Mouse (Mus musculus) adrenal gland, postnatal 4 days (tissue): ENCODE results near the gene Rasgef1b. TPM values are rescaled to one million over a fixed set of nuclear protein-coding genes. Genes with fewer than 3 reads are reported as not detected.

Experiments used
- DNase-seq, 2 experiments: peaks; one replicate each; pipeline ENCODE4 v3.0.0; 2021 to 2022; ENCODE audit warnings: low spot score in 2 of 2, mixed read lengths in 2 of 2
- total RNA-seq, 2 experiments: library from RNA; stranded (reverse); gene quantifications; 2 replicates each; pipeline ENCODE4 v1.2.3; 2021

Rasgef1b gene
- total RNA-seq, 2 experiments from 2014 or later, result 9.1 to 10.1 TPM

GRCm38 (mm10) chr5:99496931-99497782 lies 231.7 kb downstream of the Rasgef1b start:
- DNase-seq, result no peak

GRCm38 (mm10) chr5:99496157-99496453 lies 232.8 kb downstream of the Rasgef1b start:
- DNase-seq, result no peak

DNA sequence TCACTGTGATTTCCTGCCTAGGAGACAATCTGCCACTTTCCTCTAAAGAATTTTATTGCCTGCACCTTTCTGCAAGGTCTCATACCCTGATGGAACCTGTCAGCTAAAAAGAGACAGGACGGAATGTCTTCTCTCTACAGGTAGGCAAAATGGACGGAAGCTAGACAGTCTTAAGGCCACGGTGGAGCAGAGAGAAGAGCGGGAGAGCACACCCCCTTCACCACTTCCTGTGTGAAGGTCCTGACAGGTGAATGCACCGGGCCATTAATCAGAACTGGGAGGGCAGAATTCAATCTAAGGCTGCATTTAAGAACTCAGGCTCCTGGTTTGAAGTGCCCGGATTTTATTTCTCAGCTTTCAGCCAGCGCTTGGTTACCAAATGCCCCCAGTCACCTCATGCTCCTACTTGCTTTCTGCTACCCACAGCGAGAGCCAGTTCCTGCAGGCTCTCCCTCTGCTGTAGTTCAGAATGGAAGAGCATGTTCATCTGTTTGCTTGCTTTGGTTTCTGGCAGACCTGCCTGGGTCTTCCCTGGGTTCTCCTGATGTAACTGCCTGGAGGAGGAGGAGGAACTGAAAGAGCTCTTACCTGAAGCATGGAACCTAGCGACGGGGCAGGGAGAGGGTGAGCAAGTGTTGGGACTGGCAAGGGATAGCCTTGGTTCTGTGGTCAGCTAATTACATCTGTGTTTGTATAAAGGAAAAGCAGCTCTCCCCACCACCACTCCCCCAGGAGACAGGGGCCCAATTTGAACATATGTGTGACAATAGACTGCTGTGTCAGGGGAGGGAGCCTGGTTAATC lies 233.3 kb downstream of the Rasgef1b start:
- DNase-seq, result no peak

DNA sequence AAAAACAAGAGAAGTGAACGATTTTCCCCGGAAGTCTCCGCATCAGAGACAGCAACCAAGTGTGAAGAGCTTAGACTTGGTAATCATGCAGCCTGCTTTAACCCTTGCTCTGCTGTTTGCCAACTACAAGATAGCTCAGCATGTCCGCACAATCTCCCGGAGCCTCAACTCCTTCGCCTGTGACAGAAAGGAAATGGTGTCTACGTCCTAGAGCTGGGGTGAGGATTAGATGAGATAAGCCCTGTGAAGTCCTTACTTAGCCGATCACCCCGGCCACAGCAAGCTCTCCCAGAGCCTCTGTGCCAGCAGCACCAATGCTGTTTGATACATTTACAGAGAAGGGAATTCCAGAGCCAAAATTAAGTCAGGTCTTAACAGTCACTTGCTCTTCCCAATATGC lies 235.0 kb downstream of the Rasgef1b start:
- no peak for DNase-seq

- no peak for DNase-seq
Observed at GRCm38 (mm10) chr5:99493017-99493416, 235.8 kb downstream of the Rasgef1b start.

- DNase-seq, result no peak
Observed at GRCm38 (mm10) chr5:99488479-99489158, 240.2 kb downstream of the Rasgef1b start.

DNA sequence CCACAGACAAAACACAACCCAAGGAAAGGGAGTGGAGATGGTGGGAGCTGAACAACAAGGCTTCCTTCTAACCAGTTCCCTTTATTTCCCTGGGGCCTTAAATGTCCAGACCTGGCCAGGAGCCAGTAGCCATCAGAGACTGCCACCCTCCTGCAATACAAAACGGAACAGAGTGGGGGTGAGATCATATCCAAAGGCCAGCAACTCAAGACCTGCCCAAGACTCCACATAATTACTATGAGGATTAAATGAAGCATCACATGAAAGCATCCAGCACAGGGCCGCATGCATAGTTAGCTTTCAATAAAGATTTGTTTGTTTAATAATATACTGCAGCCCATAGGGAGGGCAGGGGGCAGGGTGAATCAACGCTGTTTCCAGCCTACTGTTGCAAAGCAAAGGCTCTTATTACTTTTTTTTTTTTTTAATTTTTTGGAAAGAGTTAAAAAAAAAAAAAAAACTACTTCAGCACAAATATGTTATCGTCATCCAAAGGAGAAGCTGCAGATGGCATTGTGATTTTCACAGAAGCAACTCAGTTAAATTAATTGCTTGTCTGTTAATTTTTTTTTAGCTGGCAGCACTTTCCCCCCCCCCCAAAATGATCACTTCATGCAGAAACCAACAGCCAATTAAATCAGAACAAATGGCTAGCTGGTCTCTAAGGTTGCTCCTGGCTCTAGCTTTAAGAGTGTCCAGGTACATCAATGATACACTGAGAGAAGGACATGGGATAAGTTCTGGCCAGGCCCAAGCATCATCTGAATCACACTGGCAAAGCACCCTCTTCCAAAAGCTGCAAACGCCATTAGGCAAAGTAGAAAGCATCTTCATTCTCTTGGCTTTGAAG lies 241.6 kb downstream of the Rasgef1b start:
- DNase-seq, result no peak

DNA sequence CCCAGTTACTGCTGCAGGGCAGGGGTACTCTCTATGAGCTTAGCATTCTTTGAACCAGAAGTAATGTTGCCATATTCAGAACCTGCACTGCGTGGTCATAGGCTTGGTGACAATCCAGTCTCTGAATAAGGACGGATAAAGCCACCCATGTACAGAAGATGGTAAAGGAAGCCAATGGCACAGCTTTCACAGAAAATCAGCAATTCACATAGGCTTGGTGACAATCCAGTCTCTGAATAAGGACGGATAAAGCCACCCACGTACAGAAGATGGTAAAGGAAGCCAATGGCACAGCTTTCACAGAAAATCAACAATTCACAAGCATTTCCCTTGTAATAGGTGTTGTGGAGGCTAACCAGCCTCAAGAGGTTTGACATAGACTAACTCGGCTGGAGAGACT lies 245.7 kb downstream of the Rasgef1b start:
- no peak for DNase-seq

DNA sequence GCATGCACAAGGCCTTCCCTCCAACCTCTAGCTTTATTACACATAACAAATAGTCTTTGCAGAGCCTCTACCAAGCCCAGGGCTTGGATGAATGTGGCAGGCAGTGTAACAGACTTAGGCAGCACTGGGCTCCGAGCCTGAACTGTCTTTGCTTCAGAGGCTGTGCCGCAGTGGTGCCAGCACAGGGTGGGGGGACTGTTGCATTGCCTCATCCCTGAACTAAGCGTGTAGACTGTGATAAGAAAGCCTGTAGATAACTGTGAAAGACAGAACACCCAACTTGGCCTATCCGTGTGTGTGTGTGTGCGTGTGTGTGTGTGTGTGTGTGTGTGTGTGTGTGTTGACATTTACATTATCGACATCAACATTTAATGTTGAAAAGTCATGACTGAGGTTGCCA lies 246.3 kb downstream of the Rasgef1b start:
- no peak for DNase-seq

DNA sequence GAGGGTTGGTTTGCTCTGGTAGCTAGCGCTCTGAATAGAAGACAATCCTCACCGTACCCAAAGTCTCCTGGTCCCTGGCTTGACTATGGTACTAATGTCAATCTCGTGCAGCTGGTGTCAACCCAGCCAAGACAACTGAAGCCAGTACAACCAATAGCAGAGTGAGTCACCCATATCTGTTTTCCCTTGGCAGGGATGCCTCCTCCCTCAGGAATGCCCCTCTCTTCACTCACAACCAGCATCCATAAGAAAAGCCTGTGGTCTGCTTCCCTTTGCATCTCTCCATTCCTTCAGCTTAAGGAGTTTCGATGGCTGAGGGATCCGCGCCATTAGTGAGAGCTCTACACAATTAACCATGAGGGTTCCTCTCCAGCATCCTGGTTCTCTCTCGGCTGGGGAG lies 246.8 kb downstream of the Rasgef1b start:
- DNase-seq, result no peak

DNA sequence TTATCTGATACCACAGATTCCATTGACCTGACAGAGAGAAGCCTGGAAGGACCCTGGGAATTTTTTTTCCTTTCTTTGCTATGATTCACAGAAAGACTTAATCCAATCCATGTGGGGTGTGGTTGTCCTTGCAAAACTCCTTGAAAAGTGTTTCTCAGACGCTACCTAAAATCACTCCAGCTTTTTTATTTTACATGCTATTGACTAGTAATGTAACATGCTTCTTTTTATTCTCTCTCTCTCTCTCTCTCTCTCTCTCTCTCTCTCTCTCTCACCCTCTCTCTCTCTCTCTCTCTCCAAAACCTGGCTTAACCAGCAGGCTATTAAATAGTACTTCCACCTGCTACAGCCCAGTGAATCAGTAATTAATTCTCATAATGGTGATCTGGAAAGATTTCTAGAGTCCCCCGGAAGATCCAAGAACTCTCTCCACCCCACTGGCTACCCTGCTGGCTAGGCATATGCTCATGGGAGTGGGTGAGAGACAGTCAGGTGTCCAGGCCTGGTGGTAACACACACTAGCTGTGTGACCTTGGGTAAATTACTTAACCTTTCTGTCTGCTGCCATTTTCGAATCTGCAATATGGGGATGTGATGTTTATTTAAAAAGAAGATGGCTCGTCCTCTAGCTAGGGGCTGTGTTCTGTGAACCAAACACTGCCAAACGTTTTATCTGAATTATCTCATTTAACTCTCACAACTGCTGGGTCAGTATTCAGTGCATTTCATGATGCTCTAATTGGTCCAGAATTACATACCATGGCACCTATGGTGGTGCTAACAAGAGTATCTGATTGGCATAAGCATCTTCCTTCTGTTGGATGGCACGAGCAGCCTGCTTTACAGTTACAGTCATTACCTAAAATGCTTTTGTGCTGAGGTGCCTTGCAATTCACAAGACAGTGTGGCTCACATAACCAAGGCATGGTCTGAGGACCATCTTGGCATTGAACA lies 248.5 kb downstream of the Rasgef1b start:
- DNase-seq, result no peak

DNA sequence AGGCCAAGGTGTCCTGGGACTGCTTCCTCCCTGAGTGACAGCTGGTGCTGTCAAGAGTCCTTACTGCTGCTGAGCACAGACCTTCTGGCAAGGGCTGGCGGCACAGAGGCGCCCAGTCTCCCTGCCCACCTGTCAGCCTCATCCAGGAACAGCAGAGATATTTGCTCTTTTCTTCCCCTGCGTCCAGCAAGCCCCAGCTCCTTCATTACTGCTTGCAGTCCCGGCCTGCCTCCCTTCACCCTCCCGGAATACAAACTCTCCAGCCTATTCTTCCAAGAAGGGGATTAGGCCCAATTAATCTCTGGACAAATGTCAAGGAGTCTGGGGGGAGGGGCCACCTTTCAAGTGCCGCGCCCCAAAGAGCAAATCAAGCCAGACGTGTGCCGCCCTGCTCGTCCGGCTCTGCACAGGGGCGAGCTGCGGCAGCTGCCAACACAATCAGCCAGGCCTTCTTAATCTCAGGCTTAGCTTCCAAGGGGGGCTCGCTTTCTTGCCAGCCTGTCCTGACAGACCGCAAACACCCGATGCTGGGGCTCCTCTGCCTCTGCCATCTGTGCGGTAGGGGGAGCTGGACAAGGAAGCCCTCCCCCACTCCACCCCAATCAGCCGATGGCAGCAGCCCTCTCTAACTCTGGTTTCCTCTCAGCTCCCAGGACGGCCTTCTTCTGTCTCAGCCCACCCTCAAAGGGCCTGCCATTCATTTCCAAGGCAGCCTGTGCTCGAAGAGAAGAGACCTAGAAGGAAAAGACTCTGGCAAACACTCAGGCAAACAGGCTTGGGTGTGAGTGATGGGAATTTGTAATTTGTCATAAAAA lies 249.4 kb downstream of the Rasgef1b start:
- peak in 1 of 2 experiments; percentile 10 for DNase-seq

DNA sequence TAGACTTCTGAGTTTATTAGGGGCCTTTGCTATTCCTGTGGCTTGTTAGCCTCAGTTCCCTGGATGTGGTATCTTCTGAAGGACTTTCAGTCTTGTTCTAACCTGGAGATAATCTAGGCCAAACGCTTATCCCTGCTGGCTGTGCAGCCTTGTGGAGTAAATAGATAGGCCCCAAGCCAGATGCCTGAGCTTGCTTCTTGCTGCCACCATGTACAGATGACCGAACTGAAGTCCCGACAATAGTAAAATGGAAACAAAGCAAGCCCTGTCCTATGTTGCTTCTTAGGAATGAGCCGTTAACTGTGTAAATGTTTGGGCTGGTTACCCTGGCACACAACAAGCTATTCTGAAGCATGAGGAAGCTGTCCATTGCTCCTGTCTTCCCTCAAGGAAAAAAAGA lies 250.1 kb downstream of the Rasgef1b start:
- DNase-seq, result no peak

DNA sequence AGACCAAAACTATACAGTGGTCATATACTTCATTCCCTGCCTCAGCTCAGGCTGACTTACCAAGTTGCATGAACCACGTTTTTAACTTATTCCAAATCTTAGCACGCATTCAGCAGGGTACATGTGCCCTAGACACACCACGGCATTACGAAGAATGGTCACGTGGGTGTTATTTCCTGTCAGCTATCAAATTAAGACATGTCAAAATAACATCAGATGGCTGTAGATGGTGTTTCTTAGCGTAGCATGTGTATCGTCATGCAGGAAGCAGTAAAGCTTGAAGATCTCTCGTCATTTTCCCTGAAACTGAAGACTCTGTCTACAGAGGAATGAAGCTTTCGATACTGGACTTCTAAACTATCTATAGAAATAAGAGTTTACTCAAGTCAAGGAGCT lies 251.4 kb downstream of the Rasgef1b start:
- DNase-seq, result no peak

DNA sequence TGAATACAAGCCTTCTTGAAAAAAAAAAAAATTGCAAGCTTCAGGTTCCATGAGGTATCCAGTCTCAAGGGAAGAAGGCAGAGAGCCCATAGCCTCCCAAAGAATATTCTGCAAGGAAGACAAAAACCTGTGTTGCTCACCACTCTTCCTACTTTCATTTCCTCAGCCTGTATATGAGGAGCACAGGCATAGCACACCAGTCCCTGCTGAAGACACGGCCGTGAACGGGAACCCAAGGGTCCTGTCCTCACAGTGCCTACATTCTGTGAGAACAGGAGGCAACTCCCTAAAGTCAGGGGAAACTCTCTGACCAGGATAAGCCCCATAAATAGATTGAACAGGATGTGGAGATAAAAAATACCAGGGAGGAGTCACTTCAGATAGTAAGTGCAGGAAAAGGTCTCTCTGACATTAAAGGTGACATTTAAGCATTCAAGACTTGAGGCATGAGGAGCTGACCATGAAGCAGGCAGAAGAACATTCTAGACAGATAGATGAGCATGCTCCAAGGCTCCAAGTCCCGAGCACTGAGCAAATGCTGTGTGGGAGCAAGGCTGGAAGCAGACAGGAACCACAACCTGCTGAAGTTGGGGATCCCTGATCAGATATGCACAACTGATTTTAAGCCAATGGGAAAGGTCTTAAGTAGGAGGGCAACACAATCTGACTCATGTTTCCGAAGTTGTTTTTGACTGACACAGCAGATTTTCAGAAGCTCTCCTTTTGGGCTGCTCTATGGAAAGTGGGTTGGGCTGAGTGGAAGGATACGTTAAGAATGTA lies 252.0 kb downstream of the Rasgef1b start:
- no peak for DNase-seq

- DNase-seq, result no peak
Observed at GRCm38 (mm10) chr5:99472607-99473335, 256.1 kb downstream of the Rasgef1b start.

DNA sequence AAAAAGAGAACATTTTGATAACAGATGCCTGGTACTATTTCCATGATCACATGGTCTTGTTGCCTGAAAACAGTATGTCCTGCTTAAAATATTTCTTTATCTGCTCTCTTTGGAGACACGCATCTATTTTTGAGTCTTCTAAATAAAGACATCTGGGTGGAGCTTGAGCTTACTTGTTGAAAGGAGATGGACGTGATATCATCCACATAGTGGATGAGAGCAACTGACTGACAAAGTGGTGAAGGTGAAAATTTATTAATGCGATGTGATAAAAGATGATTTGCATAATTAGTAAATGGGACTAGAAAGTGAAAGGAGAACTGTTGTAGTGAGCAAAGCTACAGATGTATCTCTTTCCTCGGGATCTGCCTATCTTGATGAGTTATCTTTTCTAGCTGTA lies 257.1 kb downstream of the Rasgef1b start:
- DNase-seq, result no peak

DNA sequence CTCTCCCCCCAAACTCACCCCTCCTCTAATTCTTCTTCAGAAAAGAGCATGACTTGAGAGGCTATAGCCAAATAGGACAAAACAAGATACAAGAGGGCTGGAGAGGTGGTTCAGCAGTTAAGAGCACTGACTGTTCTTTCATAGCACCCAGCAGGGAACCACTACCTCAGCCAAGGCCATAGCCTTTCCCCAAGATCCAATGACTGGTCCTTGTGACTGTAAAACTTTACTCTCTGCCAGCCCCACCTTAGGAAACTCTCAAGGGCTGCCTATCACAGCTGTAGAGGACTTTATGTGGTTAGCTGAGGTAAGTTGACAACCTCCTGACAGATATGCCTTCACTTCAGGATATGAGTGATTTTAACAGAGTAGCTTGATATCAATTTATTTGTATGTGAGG lies 258.3 kb downstream of the Rasgef1b start:
- no peak for DNase-seq
